Mouse (Mus musculus) liver, embryonic 14.5 days (tissue): ENCODE results near the gene Nutf2-ps1. TPM values are rescaled to one million over a fixed set of nuclear protein-coding genes. Genes with fewer than 3 reads are reported as not detected.
A peak's percentile ranks its signal among the peaks of the same experiment; 100 is the strongest.

Experiments used
- ATAC-seq: fragments of 200-750 bp; cut with Nextera tagmentation; 2 replicates; pipeline ENCODE4 v1.8.0; 2017; ENCODE audit warnings: moderate number of reproducible peaks, mild to moderate bottlenecking, moderate library complexity; ENCODE audit not compliant: insufficient read depth
- DNase-seq, 3 experiments: peaks; one replicate each; pipeline ENCODE4 v3.0.0-alpha.2; 2012 to 2013; ENCODE audit warnings: low read depth in 3 of 3, low spot score in 3 of 3
- H3K27ac ChIP-seq: fragments of 300-500 bp; sonication (generic); 2 replicates; pipeline ENCODE4 v1.5.1; 2014; ENCODE audit warnings: moderate library complexity, mild to moderate bottlenecking, control low read depth, inconsistent platforms
- H3K27me3 ChIP-seq: fragments of 300-500 bp; sonication (generic); 2 replicates; pipeline ENCODE4 v1.6.1; 2014; ENCODE audit warnings: mild to moderate bottlenecking, low read length, moderate library complexity; ENCODE audit not compliant: control insufficient read depth, insufficient read depth
- H3K36me3 ChIP-seq: fragments of 300-500 bp; sonication (generic); replicated peaks from 2 replicates; pipeline ENCODE4 v1.6.1; 2014; ENCODE audit warnings: low read depth; ENCODE audit not compliant: control insufficient read depth, insufficient read depth
- H3K4me1 ChIP-seq, 2 experiments: fragments of 200-500 bp in 1 of 2; fragments of 300-500 bp in 1 of 2; sonication (generic) in 1 of 2; replicated peaks; 2 replicates each; pipeline ENCODE4 v1.6.1; 2012 to 2014; ENCODE audit warnings: antibody characterized with exemption in 1 of 2, inconsistent platforms in 1 of 2, low read length in 1 of 2; ENCODE audit not compliant: control insufficient read depth in 2 of 2, insufficient read depth in 2 of 2
- H3K4me2 ChIP-seq: fragments of 300-500 bp; sonication (generic); 2 replicates; pipeline ENCODE4 v1.6.1; 2014; ENCODE audit warnings: low read depth, mild to moderate bottlenecking, control low read depth, moderate library complexity
- H3K4me3 ChIP-seq, 2 experiments: fragments of 200-500 bp in 1 of 2; fragments of 300-500 bp in 1 of 2; sonication (generic) in 1 of 2; 2 replicates each; pipeline ENCODE4 v1.5.1; 2012 to 2014; ENCODE audit warnings: low read depth in 2 of 2, low read length in 2 of 2, mild to moderate bottlenecking in 2 of 2, control low read depth in 1 of 2, inconsistent platforms in 1 of 2, moderate library complexity in 1 of 2; ENCODE audit not compliant: insufficient read depth in 1 of 2
- H3K9ac ChIP-seq: fragments of 300-500 bp; sonication (generic); replicated peaks from 2 replicates; pipeline ENCODE4 v1.6.1; 2014; ENCODE audit warnings: mild to moderate bottlenecking, control low read depth, moderate library complexity
- H3K9me3 ChIP-seq: fragments of 300-500 bp; sonication (generic); 2 replicates; pipeline ENCODE4 v1.6.1; 2016; ENCODE audit warnings: low read length, mixed read lengths; ENCODE audit not compliant: control insufficient read depth
- CTCF ChIP-seq: IDR thresholded peaks from 2 replicates; pipeline ENCODE4 v1.5.1; 2016; ENCODE audit warnings: antibody characterized with exemption, low read depth, control low read depth
- EP300 ChIP-seq: IDR thresholded peaks from 2 replicates; pipeline ENCODE4 v1.6.1; 2016; ENCODE audit warnings: antibody characterized with exemption, low read depth
- WGBS: fragments of 180-500 bp; shearing (Covaris S2); extraction: QIAGEN DNeasy Blood & Tissue Kit; methylation state at CpG from one replicate; pipeline ENCODE4 v1.1.7; 2014; ENCODE audit not compliant: insufficient replicate concordance; 5-methylcytosine and 5-hydroxymethylcytosine counted together
- polyA plus RNA-seq, 2 experiments: library from polyadenylated mRNA; depleted of rRNA in 1 of 2; stranded (reverse) in 1 of 2; unstranded in 1 of 2; fragments of >200 nt; fragmentation: Nextera tagmentation in 1 of 2; extraction: Ambion mirVana in 1 of 2; gene quantifications; 2 replicates each; pipeline versions ENCODE4 v1.2.1 to v1.2.3; 2012 to 2014

The Nutf2-ps1 gene
- polyA plus RNA-seq, 2 experiments: 45.0 to 167 TPM

- no peak for DNase-seq
- no peak overlapping the region for H3K27ac ChIP-seq
- H3K4me3 ChIP-seq: no peak overlapping the region
- no peaks in the 10 kb centered on the region for H3K27me3 ChIP-seq
- WGBS: 46% methylated on average over 3 of the region's 3 CpGs
- ATAC-seq: no peak
- H3K9me3 ChIP-seq: no peaks in the 10 kb centered on the region
- H3K9ac ChIP-seq: no peak overlapping the region
- H3K4me2 ChIP-seq: no peak overlapping the region
- H3K4me1 ChIP-seq: peaks cover 0 to 11% of the 10 kb centered on the region in 2 experiments; a peak in 3 of 4 replicates
- no peaks in the 10 kb centered on the region for H3K36me3 ChIP-seq
- TF ChIP-seq EP300 (no peak), CTCF (no peak)
These were observed 20.3 kb downstream of the Nutf2-ps1 start for GRCm38 (mm10) chr19:53568553-53568952.

- no peak overlapping the region for H3K4me3 ChIP-seq
- no peak for DNase-seq
- H3K27ac ChIP-seq: no peak overlapping the region
- no peaks in the 10 kb centered on the region for H3K27me3 ChIP-seq
- H3K4me2 ChIP-seq: no peak overlapping the region
- H3K9me3 ChIP-seq: no peaks in the 10 kb centered on the region
- no peaks in the 10 kb centered on the region for H3K36me3 ChIP-seq
- WGBS: 30% methylated on average over 11 of the region's 11 CpGs
- H3K9ac ChIP-seq: no peak overlapping the region
- no peak for TF ChIP-seq CTCF
- TF ChIP-seq EP300: no peak
- no peak for ATAC-seq
- peaks cover 0 to 11% of the 10 kb centered on the region in 2 experiments; a peak in 3 of 4 replicates for H3K4me1 ChIP-seq
These were observed 21.0 kb downstream of the Nutf2-ps1 start for GRCm38 (mm10) chr19:53567864-53568263.

- 68% methylated on average over 14 of the region's 14 CpGs for WGBS
- Histone ChIP-seq H3K4me3 (no peak overlapping the region), H3K4me1 (no peaks in the 10 kb centered on the region), H3K27me3 (no peaks in the 10 kb centered on the region), H3K4me2 (no peak overlapping the region), H3K9me3 (no peaks in the 10 kb centered on the region), H3K27ac (no peak overlapping the region), H3K9ac (no peak overlapping the region), H3K36me3 (no peaks in the 10 kb centered on the region)
- DNase-seq (no peak), ATAC-seq (no peak)
- TF ChIP-seq EP300 (no peak), CTCF (no peak)
These were observed 23.1 kb downstream of the Nutf2-ps1 start for GRCm38 (mm10) chr19:53565565-53566277.

GRCm38 (mm10) chr19:53564174-53564573 lies 24.7 kb downstream of the Nutf2-ps1 start:
- TF ChIP-seq EP300 (no peak), CTCF (no peak)
- no peaks in the 10 kb centered on the region for H3K9me3 ChIP-seq
- H3K9ac ChIP-seq: no peak overlapping the region
- H3K4me2 ChIP-seq: no peak overlapping the region
- H3K4me3 ChIP-seq: no peak overlapping the region
- ATAC-seq (peak; percentile 23; the same call in 1 of the 2 replicates), DNase-seq (no peak)
- H3K4me1 ChIP-seq: no peaks in the 10 kb centered on the region
- H3K27me3 ChIP-seq: no peaks in the 10 kb centered on the region
- WGBS: 45% methylated on average over 4 of the region's 4 CpGs
- no peaks in the 10 kb centered on the region for H3K36me3 ChIP-seq
- H3K27ac ChIP-seq: no peak overlapping the region

GRCm38 (mm10) chr19:53560436-53560835 lies 28.4 kb downstream of the Nutf2-ps1 start:
- TF ChIP-seq CTCF (no peak), EP300 (no peak)
- no peak overlapping the region for H3K27ac ChIP-seq
- H3K27me3 ChIP-seq: no peaks in the 10 kb centered on the region
- no peaks in the 10 kb centered on the region for H3K9me3 ChIP-seq
- H3K36me3 ChIP-seq: no peaks in the 10 kb centered on the region
- H3K9ac ChIP-seq: no peak overlapping the region
- peaks cover 0 to 3% of the 10 kb centered on the region in 2 experiments; a peak in 1 of 4 replicates for H3K4me1 ChIP-seq
- no peak overlapping the region for H3K4me3 ChIP-seq
- WGBS: 60% methylated on average over 3 of the region's 3 CpGs
- DNase-seq (no peak), ATAC-seq (no peak)
- no peak overlapping the region for H3K4me2 ChIP-seq
